ENCODE assay signal across 23 mouse cellular contexts in genomic region chr3:141752172-141752571, GRCm38 (mm10).
DNase-seq lines count a peak whose midpoint lies in the region; ATAC-seq lines count a peak whose summit lies in the region.
"Had no signal": no experiment of that assay in that cellular context is flagged by ENCODE, and none has a peak within 500 bp of the region (broad histone marks: within the 10 kb centered on the region; RNA-seq: fewer than 3 reads in every experiment).

No protein-coding gene starts in this region.

- no peaks in the 10 kb centered on the region for H3K36me3 ChIP-seq in embryonic facial prominence, embryonic 12.5 days
- H3K36me3 ChIP-seq in embryonic facial prominence, embryonic 10.5 days (replicated peaks), result no peaks in the 10 kb centered on the region
- no peaks in the 10 kb centered on the region for H3K36me3 ChIP-seq in hindbrain, embryonic 16.5 days (ENCODE audit: control insufficient read depth, insufficient read depth, low read length)
- no peaks in the 10 kb centered on the region for H3K36me3 ChIP-seq in hindbrain, embryonic 13.5 days
- H3K36me3 ChIP-seq in midbrain, embryonic 12.5 days, result no peaks in the 10 kb centered on the region
- no peaks in the 10 kb centered on the region for H3K36me3 ChIP-seq in midbrain, embryonic 16.5 days (ENCODE audit: control insufficient read depth, insufficient read depth, low read length)
- H3K36me3 ChIP-seq: embryonic facial prominence, embryonic 15.5 days; forebrain, embryonic 15.5 days; G1E; heart, embryonic 15.5 days had no signal

- no peaks in the 10 kb centered on the region for H3K27me3 ChIP-seq in embryonic facial prominence, embryonic 12.5 days
- no peaks in the 10 kb centered on the region for H3K27me3 ChIP-seq in embryonic facial prominence, embryonic 10.5 days (replicated peaks; ENCODE audit: low read depth, poor library complexity, severe bottlenecking)
- H3K27me3 ChIP-seq in hindbrain, embryonic 16.5 days (replicated peaks; ENCODE audit: control insufficient read depth, insufficient read depth, low read length), result no peaks in the 10 kb centered on the region
- no peaks in the 10 kb centered on the region for H3K27me3 ChIP-seq in hindbrain, embryonic 13.5 days
- H3K27me3 ChIP-seq in midbrain, embryonic 12.5 days, result no peaks in the 10 kb centered on the region
- H3K27me3 ChIP-seq in midbrain, embryonic 16.5 days (ENCODE audit: control insufficient read depth, insufficient read depth, low read depth, low read length), result no peaks in the 10 kb centered on the region
- H3K27me3 ChIP-seq: embryonic facial prominence, embryonic 15.5 days; forebrain, embryonic 15.5 days; heart, embryonic 15.5 days had no signal

- no peaks in the 10 kb centered on the region for H3K9me3 ChIP-seq in embryonic facial prominence, embryonic 12.5 days
- H3K9me3 ChIP-seq in embryonic facial prominence, embryonic 10.5 days, result no peaks in the 10 kb centered on the region
- no peaks in the 10 kb centered on the region for H3K9me3 ChIP-seq in hindbrain, embryonic 16.5 days (ENCODE audit: control insufficient read depth, low read length)
- H3K9me3 ChIP-seq in hindbrain, embryonic 13.5 days, result no peaks in the 10 kb centered on the region
- H3K9me3 ChIP-seq in midbrain, embryonic 12.5 days, result no peaks in the 10 kb centered on the region
- H3K9me3 ChIP-seq in midbrain, embryonic 16.5 days (replicated peaks; ENCODE audit: control insufficient read depth, low read length, poor library complexity, severe bottlenecking), result no peaks in the 10 kb centered on the region
- H3K9me3 ChIP-seq: embryonic facial prominence, embryonic 15.5 days; forebrain, embryonic 15.5 days; G1E; heart, embryonic 15.5 days had no signal

- H3K4me3 ChIP-seq in embryonic facial prominence, embryonic 12.5 days, result no peak overlapping the region
- H3K4me3 ChIP-seq in embryonic facial prominence, embryonic 10.5 days, result no peak overlapping the region
- no peak overlapping the region for H3K4me3 ChIP-seq in hindbrain, embryonic 16.5 days (ENCODE audit: low read length)
- no peak overlapping the region for H3K4me3 ChIP-seq in hindbrain, embryonic 13.5 days
- H3K4me3 ChIP-seq in midbrain, embryonic 12.5 days, result no peak overlapping the region
- H3K4me3 ChIP-seq in midbrain, embryonic 16.5 days (ENCODE audit: low read depth, low read length), result no peak overlapping the region
- H3K4me3 ChIP-seq: embryonic facial prominence, embryonic 15.5 days; erythroblast, embryonic 14.5 days; forebrain, embryonic 15.5 days; heart, adult 2 months; heart, embryonic 15.5 days had no signal

- no peak overlapping the region for H3K4me2 ChIP-seq in embryonic facial prominence, embryonic 12.5 days (replicated peaks)
- no peak overlapping the region for H3K4me2 ChIP-seq in hindbrain, embryonic 16.5 days (ENCODE audit: low read length)
- no peak overlapping the region for H3K4me2 ChIP-seq in hindbrain, embryonic 13.5 days
- H3K4me2 ChIP-seq in midbrain, embryonic 12.5 days (replicated peaks), result no peak overlapping the region
- H3K4me2 ChIP-seq in midbrain, embryonic 16.5 days (ENCODE audit: low read length), result no peak overlapping the region
- H3K4me2 ChIP-seq: embryonic facial prominence, embryonic 15.5 days; forebrain, embryonic 15.5 days; heart, embryonic 11.5 days; heart, embryonic 15.5 days had no signal

- ATAC-seq in embryonic facial prominence, embryonic 12.5 days (ENCODE audit: insufficient number of reproducible peaks, insufficient read depth, low FRiP score, low TSS enrichment), result 0 out of 2 replicates have a peak, but pooled peaks have one; percentile 6
- peak; percentile 63 for ATAC-seq in hindbrain, embryonic 16.5 days
- no peak for ATAC-seq in hindbrain, embryonic 13.5 days (ENCODE audit: low FRiP score)
- ATAC-seq in midbrain, embryonic 12.5 days (ENCODE audit: low FRiP score, low read depth), result peak; percentile 63
- ATAC-seq in midbrain, embryonic 16.5 days, result peak; percentile 56; the same call in 1 of the 2 replicates
- ATAC-seq: CD4-positive, CD25-positive, alpha-beta regulatory T cell, adult 4 months; forebrain, embryonic 15.5 days; inflammation-experienced regulatory T-cells, adult 6 months had no signal

- no peak overlapping the region for H3K27ac ChIP-seq in embryonic facial prominence, embryonic 12.5 days
- H3K27ac ChIP-seq in embryonic facial prominence, embryonic 10.5 days (replicated peaks), result no peak overlapping the region
- no peak overlapping the region for H3K27ac ChIP-seq in hindbrain, embryonic 16.5 days (ENCODE audit: low read depth, low read length)
- H3K27ac ChIP-seq in hindbrain, embryonic 13.5 days, result no peak overlapping the region
- H3K27ac ChIP-seq in midbrain, embryonic 12.5 days (replicated peaks), result no peak overlapping the region
- H3K27ac ChIP-seq in midbrain, embryonic 16.5 days (ENCODE audit: low read length), result no peak overlapping the region
- H3K27ac ChIP-seq: embryonic facial prominence, embryonic 15.5 days; forebrain, embryonic 15.5 days; heart, adult 2 months; heart, embryonic 15.5 days had no signal

- WGBS in embryonic facial prominence, embryonic 12.5 days, result 58% methylated on average over 7 of the region's 7 CpGs
- WGBS in embryonic facial prominence, embryonic 10.5 days, result 55% methylated on average over 7 of the region's 7 CpGs
- WGBS in hindbrain, embryonic 16.5 days, result 40% methylated on average over 7 of the region's 7 CpGs
- 68% methylated on average over 7 of the region's 7 CpGs for WGBS in hindbrain, embryonic 13.5 days
- 46% methylated on average over 7 of the region's 7 CpGs for WGBS in midbrain, embryonic 12.5 days
- WGBS in midbrain, embryonic 16.5 days, result 35% methylated on average over 7 of the region's 7 CpGs

- DNase-seq in embryonic facial prominence, embryonic 10.5 days (ENCODE audit: low spot score), result no peak
- DNase-seq in T-cell, adult 2 months (ENCODE audit: low spot score), result no peak
- DNase-seq: adrenal gland, postnatal 10 days; B cell, adult 2 months; cerebellum, adult 11-12 months; cerebellum, adult 9-10 months; cerebellum, postnatal 25 days; gastrocnemius, postnatal 10 days; heart, adult 2 months; heart, postnatal 14 days had no signal

- no peak overlapping the region for H3K9ac ChIP-seq in embryonic facial prominence, embryonic 12.5 days
- H3K9ac ChIP-seq in hindbrain, embryonic 16.5 days (ENCODE audit: low read depth, low read length), result no peak overlapping the region
- H3K9ac ChIP-seq in hindbrain, embryonic 13.5 days, result no peak overlapping the region
- no peak overlapping the region for H3K9ac ChIP-seq in midbrain, embryonic 12.5 days (replicated peaks)
- H3K9ac ChIP-seq in midbrain, embryonic 16.5 days (ENCODE audit: low read depth, low read length), result no peak overlapping the region
- H3K9ac ChIP-seq: embryonic facial prominence, embryonic 15.5 days; forebrain, embryonic 15.5 days; heart, embryonic 15.5 days had no signal

- no peaks in the 10 kb centered on the region for H3K4me1 ChIP-seq in embryonic facial prominence, embryonic 12.5 days
- peaks cover 5% of the 10 kb centered on the region; the same call in 1 of the 2 replicates for H3K4me1 ChIP-seq in embryonic facial prominence, embryonic 10.5 days
- no peaks in the 10 kb centered on the region for H3K4me1 ChIP-seq in hindbrain, embryonic 16.5 days (ENCODE audit: control insufficient read depth, insufficient read depth, low read depth, low read length)
- H3K4me1 ChIP-seq in hindbrain, embryonic 13.5 days (replicated peaks), result no peaks in the 10 kb centered on the region
- no peaks in the 10 kb centered on the region for H3K4me1 ChIP-seq in midbrain, embryonic 12.5 days
- H3K4me1 ChIP-seq in midbrain, embryonic 16.5 days (ENCODE audit: control insufficient read depth, insufficient read depth, low read length), result no peaks in the 10 kb centered on the region
- H3K4me1 ChIP-seq: forebrain, embryonic 15.5 days; heart, embryonic 15.5 days had no signal
